Mouse (Mus musculus) limb, embryonic 14.5 days (tissue): ENCODE measurements around the gene Dhrs11. TPM values are rescaled to one million over a fixed set of nuclear protein-coding genes. Genes with fewer than 3 reads are reported as not detected.

Experiments
- ATAC-seq: fragments of 200-750 bp; cut with Nextera tagmentation; 2 replicates; pipeline ENCODE4 v1.8.0; 2017; ENCODE audit warnings: low read depth, moderate number of reproducible peaks, moderate TSS enrichment; ENCODE audit not compliant: low FRiP score
- DNase-seq: peaks from one replicate; pipeline ENCODE4 v3.0.0-alpha.2; 2015; ENCODE audit warnings: low spot score
- H3K27ac ChIP-seq: fragments of 300-500 bp; sonication (generic); replicated peaks from 2 replicates; pipeline ENCODE4 v1.5.1; 2014; ENCODE audit warnings: low read depth, mild to moderate bottlenecking, low read length, moderate library complexity, mixed read lengths
- H3K27me3 ChIP-seq: fragments of 300-500 bp; sonication (generic); 2 replicates; pipeline ENCODE4 v1.6.1; 2014; ENCODE audit warnings: low read length, mixed read lengths; ENCODE audit not compliant: control insufficient read depth, insufficient read depth
- H3K36me3 ChIP-seq: fragments of 300-500 bp; sonication (generic); 2 replicates; pipeline ENCODE4 v1.6.1; 2014; ENCODE audit warnings: mild to moderate bottlenecking, low read length, moderate library complexity, mixed read lengths; ENCODE audit not compliant: control insufficient read depth, insufficient read depth
- H3K4me1 ChIP-seq: fragments of 300-500 bp; sonication (generic); 2 replicates; pipeline ENCODE4 v1.6.1; 2014; ENCODE audit warnings: antibody characterized with exemption, low read length, mixed read lengths; ENCODE audit not compliant: control insufficient read depth, insufficient read depth
- H3K4me2 ChIP-seq: fragments of 300-500 bp; sonication (generic); replicated peaks from 2 replicates; pipeline ENCODE4 v1.6.1; 2014; ENCODE audit warnings: low read depth, mild to moderate bottlenecking, low read length, moderate library complexity; ENCODE audit not compliant: severe bottlenecking
- H3K4me3 ChIP-seq: fragments of 300-500 bp; sonication (generic); replicated peaks from 2 replicates; pipeline ENCODE4 v1.5.1; 2014; ENCODE audit warnings: low read length
- H3K9ac ChIP-seq: fragments of 300-500 bp; sonication (generic); 2 replicates; pipeline ENCODE4 v1.6.1; 2014; ENCODE audit warnings: mild to moderate bottlenecking, low read depth, low read length, moderate library complexity; ENCODE audit not compliant: severe bottlenecking
- H3K9me3 ChIP-seq: fragments of 300-500 bp; sonication (generic); 2 replicates; pipeline ENCODE4 v1.6.1; 2016; ENCODE audit warnings: low read length; ENCODE audit not compliant: control insufficient read depth
- POLR2A ChIP-seq: fragments of 200-500 bp; IDR thresholded peaks from 2 replicates; pipeline ENCODE4 v1.8.0; 2012; ENCODE audit warnings: inconsistent platforms, mild to moderate bottlenecking, moderate library complexity, borderline replicate concordance; ENCODE audit not compliant: insufficient read depth, insufficient read length; ENCODE audit errors: extremely low read depth
- WGBS: fragments of 180-500 bp; shearing (Covaris S2); extraction: QIAGEN DNeasy Blood & Tissue Kit; methylation state at CpG from one replicate; pipeline ENCODE4 v1.1.7; 2014; 5-methylcytosine and 5-hydroxymethylcytosine counted together
- polyA plus RNA-seq, 2 experiments: library from polyadenylated mRNA; depleted of rRNA in 1 of 2; stranded (reverse) in 1 of 2; unstranded in 1 of 2; fragments of >200 nt; fragmentation: Nextera tagmentation in 1 of 2; extraction: Ambion mirVana in 1 of 2; gene quantifications; 2 replicates each; pipeline versions ENCODE4 v1.2.1 to v1.2.3; 2012 to 2014

The Dhrs11 gene
- polyA plus RNA-seq, 2 experiments: 16.2 to 22.6 TPM

DNA sequence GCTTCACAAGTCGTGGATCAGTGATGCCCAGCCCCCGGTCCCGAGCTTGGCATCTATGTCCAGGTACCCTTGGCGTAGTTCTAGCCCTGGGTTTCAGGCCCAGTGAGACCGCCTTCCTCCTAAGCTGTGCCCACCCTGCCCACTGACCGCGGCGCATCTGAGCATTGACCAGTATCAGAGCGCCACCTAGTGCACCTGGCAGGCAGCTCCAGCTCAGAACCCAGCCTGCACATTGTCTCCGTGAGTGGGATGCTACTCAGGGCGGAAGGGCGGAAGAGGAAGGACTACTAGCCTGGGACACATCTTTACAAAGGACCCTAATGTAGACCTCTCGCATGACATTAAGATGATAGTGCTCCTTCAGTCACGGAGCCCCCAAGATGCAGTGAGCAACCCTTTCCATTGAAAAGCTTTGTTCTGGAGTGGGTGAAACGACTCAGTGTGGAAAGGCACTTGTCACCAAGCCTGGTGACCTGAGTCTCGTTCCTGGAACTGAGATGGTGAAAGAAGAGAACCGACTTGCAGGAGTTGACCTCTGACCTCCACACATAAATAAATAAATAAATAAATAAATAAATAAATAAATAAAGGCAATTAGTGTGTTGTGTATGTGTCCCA lies 34.2 kb downstream of the Dhrs11 start:
- Histone ChIP-seq H3K4me1 (no peaks in the 10 kb centered on the region), H3K36me3 (no peaks in the 10 kb centered on the region), H3K4me3 (0 out of 2 replicates have a peak overlapping the region, but pooled peaks have one; percentile 3), H3K9ac (no peak overlapping the region), H3K27ac (no peak overlapping the region), H3K27me3 (no peaks in the 10 kb centered on the region), H3K4me2 (peak overlapping the region; percentile 45), H3K9me3 (no peaks in the 10 kb centered on the region)
- 12% methylated on average over 17 of the region's 17 CpGs for WGBS
- ATAC-seq: peak; percentile 79; the same call in 1 of the 2 replicates
- DNase-seq: peak; percentile 67
- TF ChIP-seq POLR2A: 0 out of 2 replicates have a peak, but pooled peaks have one; percentile 20

DNA sequence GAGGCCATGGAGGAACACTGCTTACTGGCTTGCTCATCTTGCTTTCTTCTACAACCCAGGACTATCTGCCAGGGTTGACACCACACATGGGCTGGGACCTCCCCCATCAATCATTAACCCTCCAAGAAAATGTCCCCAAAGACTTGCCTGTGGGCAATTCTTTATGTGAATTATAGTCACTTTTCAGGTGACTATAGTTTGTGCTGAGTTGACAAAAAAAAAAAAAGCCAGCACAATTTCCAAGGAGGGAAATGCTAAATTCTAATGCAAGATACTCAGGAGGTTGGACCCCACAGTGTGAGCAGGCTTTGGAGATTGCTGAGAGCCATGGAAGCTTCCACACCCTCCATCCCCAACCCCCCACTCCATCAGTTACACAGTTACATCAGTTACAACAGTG lies 35.2 kb downstream of the Dhrs11 start:
- H3K9me3 ChIP-seq: no peaks in the 10 kb centered on the region
- H3K36me3 ChIP-seq: no peaks in the 10 kb centered on the region
- H3K4me2 ChIP-seq: no peak overlapping the region
- no peak for ATAC-seq
- no peak for DNase-seq
- no peak overlapping the region for H3K4me3 ChIP-seq
- no peaks in the 10 kb centered on the region for H3K4me1 ChIP-seq
- no peak overlapping the region for H3K9ac ChIP-seq
- TF ChIP-seq POLR2A: no peak
- no peaks in the 10 kb centered on the region for H3K27me3 ChIP-seq
- no peak overlapping the region for H3K27ac ChIP-seq

DNA sequence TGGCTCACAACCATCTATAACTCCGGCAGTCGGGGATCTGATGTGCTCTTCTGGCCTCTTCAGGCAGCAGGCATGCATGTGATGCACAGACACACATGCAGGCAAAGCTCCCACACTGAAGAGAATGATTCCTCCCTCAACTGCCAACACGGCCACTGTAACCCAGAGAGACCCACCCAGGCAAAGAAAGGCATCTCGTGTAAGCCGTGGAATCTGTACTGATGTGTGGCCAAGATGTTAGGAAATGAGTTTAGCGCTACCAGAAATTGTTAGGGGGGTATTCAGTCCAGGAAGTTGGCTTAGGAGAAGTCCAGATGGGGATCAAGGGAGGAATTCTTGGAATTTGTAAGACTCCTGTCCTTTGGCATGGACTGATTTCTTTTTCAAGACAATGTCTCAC lies 38.4 kb downstream of the Dhrs11 start:
- no peak overlapping the region for H3K4me2 ChIP-seq
- whole genome bisulfite sequencing: 49% methylated on average over 6 of the region's 6 CpGs
- no peaks in the 10 kb centered on the region for H3K27me3 ChIP-seq
- no peaks in the 10 kb centered on the region for H3K4me1 ChIP-seq
- H3K9ac ChIP-seq: no peak overlapping the region
- H3K36me3 ChIP-seq: no peaks in the 10 kb centered on the region
- DNase-seq: no peak
- H3K4me3 ChIP-seq: no peak overlapping the region
- no peak for ATAC-seq
- no peak for TF ChIP-seq POLR2A
- H3K9me3 ChIP-seq: no peaks in the 10 kb centered on the region
- H3K27ac ChIP-seq: no peak overlapping the region

DNA sequence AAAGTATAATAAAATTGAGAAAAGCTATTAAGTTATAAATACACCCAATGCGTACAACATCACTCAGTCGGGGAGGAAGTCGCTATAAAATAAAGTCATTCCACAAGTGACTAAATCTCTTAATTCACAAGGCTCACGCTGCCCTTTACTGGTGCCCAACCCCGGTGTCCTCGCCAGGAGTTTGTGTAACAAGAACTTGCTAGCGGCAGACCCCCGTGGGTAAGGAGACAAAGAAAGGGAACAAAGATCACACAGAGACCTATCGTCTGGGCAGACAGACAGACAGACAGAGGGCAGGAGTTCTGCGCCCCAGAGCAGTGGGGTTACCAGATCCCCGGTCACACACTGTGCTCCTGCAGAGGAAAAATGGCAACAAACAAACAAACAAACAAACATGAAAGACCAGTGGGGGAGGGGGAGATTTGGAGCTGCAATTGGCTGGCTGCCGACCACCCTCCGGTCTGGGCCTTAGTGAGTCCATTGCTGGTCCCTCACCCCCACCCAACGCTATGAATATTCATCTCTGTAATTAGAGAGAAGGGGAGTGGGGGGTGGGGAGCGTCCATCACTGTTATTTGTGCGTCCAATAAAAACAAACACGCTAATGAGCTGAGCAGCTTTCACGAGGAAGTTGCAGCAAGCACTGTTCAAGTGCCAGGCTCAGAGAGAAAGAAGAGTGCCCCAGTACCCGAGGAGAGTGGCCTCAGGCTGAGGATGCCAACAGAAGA lies 48.5 kb downstream of the Dhrs11 start:
- H3K27ac ChIP-seq: no peak overlapping the region
- H3K4me2 ChIP-seq: 0 out of 2 replicates have a peak overlapping the region, but pooled peaks have one; percentile 15
- DNase-seq (no peak), ATAC-seq (no peak)
- no peaks in the 10 kb centered on the region for H3K9me3 ChIP-seq
- H3K4me1 ChIP-seq: peaks cover 9% of the 10 kb centered on the region; the same call in 1 of the 2 replicates
- H3K9ac ChIP-seq: no peak overlapping the region
- TF ChIP-seq POLR2A: no peak
- no peaks in the 10 kb centered on the region for H3K27me3 ChIP-seq
- H3K4me3 ChIP-seq: no peak overlapping the region
- 3% methylated on average over 19 of the region's 19 CpGs for WGBS
- H3K36me3 ChIP-seq: no peaks in the 10 kb centered on the region

DNA sequence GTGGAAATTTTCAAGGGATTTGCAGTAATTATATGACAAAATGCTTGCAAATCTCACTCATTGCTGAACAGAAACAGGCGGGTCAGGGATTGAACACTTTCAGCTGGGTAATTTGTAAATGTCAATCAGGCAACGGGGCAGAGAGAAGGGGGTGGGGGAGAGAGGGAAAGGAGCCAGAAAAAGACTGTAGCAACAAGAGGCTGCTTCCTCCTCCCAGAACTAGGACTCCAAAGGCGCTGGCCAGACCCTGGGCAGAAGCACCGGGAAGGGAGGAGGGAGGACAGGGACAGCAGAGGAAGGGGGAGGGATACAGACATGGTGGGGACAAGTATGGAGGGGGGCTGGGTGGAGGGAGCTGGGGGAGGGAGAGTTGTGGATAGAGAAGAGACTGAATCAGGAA lies 53.2 kb downstream of the Dhrs11 start:
- Histone ChIP-seq H3K9ac (no peak overlapping the region), H3K27me3 (no peaks in the 10 kb centered on the region; the same call in 1 of the 2 replicates), H3K4me2 (no peak overlapping the region), H3K9me3 (no peaks in the 10 kb centered on the region), H3K4me1 (peaks cover 5% of the 10 kb centered on the region; the same call in 1 of the 2 replicates), H3K4me3 (no peak overlapping the region), H3K27ac (no peak overlapping the region), H3K36me3 (no peaks in the 10 kb centered on the region)
- no peak for ATAC-seq
- DNase-seq: no peak
- TF ChIP-seq POLR2A: no peak
- WGBS: 4% methylated on average over 4 of the region's 4 CpGs
